Mouse (Mus musculus) brain, embryonic 18.5 days (tissue): ENCODE measurements around the gene Tmco4.

Experiments
- DNase-seq: peaks from one replicate; pipeline ENCODE4 v3.0.0-alpha.2; 2012; ENCODE audit warnings: low read depth, low spot score

The Tmco4 gene

GRCm38 (mm10) chr4:139018388-139018787 lies 45.7 kb downstream of the Tmco4 start:
- DNase-seq: no peak

- no peak for DNase-seq
These were observed 46.3 kb downstream of the Tmco4 start for GRCm38 (mm10) chr4:139018976-139019375.

- DNase-seq: no peak
These were observed 46.7 kb downstream of the Tmco4 start for GRCm38 (mm10) chr4:139019413-139019812.

- no peak for DNase-seq
These were observed 47.7 kb downstream of the Tmco4 start for GRCm38 (mm10) chr4:139020385-139020784.

- DNase-seq: peak; percentile 65
These were observed 51.7 kb downstream of the Tmco4 start for GRCm38 (mm10) chr4:139024379-139024778.

- DNase-seq: no peak
These were observed 58.0 kb downstream of the Tmco4 start for GRCm38 (mm10) chr4:139030675-139031074.

GRCm38 (mm10) chr4:139032521-139032920 lies 59.8 kb downstream of the Tmco4 start:
- no peak for DNase-seq

- no peak for DNase-seq
These were observed 60.7 kb downstream of the Tmco4 start for GRCm38 (mm10) chr4:139033263-139034009.

- no peak for DNase-seq
These were observed 61.3 kb downstream of the Tmco4 start for GRCm38 (mm10) chr4:139034010-139034367.

GRCm38 (mm10) chr4:139034540-139034939 lies 61.9 kb downstream of the Tmco4 start:
- DNase-seq: no peak

- DNase-seq: no peak
These were observed 62.3 kb downstream of the Tmco4 start for GRCm38 (mm10) chr4:139034942-139035341.

GRCm38 (mm10) chr4:139035799-139036198 lies 63.1 kb downstream of the Tmco4 start:
- no peak for DNase-seq

GRCm38 (mm10) chr4:139037795-139038607 lies 65.3 kb downstream of the Tmco4 start:
- peak; percentile 60 for DNase-seq

GRCm38 (mm10) chr4:139040084-139040839 lies 67.6 kb downstream of the Tmco4 start:
- no peak for DNase-seq

GRCm38 (mm10) chr4:139042611-139043010 lies 69.9 kb downstream of the Tmco4 start:
- DNase-seq: no peak

GRCm38 (mm10) chr4:139043600-139043999 lies 70.9 kb downstream of the Tmco4 start:
- DNase-seq: no peak

- no peak for DNase-seq
These were observed 71.9 kb downstream of the Tmco4 start for GRCm38 (mm10) chr4:139044566-139044965.

GRCm38 (mm10) chr4:139046354-139046753 lies 73.7 kb downstream of the Tmco4 start:
- DNase-seq: no peak

GRCm38 (mm10) chr4:139048518-139048917 lies 75.8 kb downstream of the Tmco4 start:
- DNase-seq: no peak

GRCm38 (mm10) chr4:139052796-139053195 lies 80.1 kb downstream of the Tmco4 start:
- DNase-seq: no peak

- DNase-seq: no peak
These were observed 80.7 kb downstream of the Tmco4 start for GRCm38 (mm10) chr4:139053391-139053790.

- peak; percentile 70 for DNase-seq
These were observed 81.7 kb downstream of the Tmco4 start for GRCm38 (mm10) chr4:139054300-139054923.
